Mouse (Mus musculus) right cerebral cortex, adult 2 months (tissue): ENCODE results near the gene Spred3.
"Not testable (repeated sequence)": the region's sequence is repeated elsewhere in the genome, so short reads cannot be mapped to it uniquely, and the experiment has no call there.

Source experiments
- DNase-seq, 2 experiments: peaks; one replicate each; pipeline ENCODE4 v3.0.0; 2021 to 2022; ENCODE audit warnings: low spot score in 2 of 2

Spred3 gene

DNA sequence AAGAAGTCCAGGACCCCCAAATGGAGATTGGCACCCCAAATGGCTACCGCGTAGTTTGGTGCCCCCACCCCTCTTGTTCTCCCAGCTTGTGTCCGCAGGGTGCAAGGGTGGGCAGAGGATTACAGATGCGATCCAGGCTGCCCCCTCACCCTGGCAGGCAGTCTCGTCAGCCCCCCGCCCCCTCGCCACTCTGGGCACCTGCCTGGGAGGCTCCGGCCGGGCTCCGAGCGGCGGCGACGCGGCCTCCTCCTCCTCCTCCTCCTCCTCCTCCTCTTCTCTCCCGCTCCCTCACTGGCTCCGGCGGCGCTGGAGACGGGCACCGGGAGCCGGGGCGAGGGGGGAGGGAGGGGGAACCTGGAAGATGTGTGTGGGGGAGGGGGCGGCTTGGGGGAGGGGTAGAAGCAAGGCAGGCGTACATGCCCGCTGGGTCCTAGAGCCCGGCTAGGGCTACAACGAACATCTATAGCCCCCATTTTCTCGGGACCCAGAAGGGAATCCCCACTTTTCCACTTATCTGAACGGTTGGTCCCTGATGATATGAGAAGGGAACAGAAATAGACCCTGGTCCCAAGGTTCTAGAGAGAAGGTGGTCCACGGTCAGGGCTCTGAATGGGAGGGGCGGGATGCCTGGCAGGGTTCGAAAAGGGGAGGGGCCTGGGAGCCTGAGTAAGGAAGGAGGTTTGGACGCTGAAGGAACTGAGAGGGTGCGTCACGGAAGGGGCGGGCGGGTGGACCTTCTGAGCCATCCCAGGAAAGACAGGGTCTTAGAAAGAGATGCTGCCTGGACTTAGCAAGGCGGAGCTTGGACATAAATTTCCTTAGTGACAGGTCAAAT lies 763 bp downstream of the Spred3 start:
- DNase-seq = peak; percentile 78 to 88

DNA sequence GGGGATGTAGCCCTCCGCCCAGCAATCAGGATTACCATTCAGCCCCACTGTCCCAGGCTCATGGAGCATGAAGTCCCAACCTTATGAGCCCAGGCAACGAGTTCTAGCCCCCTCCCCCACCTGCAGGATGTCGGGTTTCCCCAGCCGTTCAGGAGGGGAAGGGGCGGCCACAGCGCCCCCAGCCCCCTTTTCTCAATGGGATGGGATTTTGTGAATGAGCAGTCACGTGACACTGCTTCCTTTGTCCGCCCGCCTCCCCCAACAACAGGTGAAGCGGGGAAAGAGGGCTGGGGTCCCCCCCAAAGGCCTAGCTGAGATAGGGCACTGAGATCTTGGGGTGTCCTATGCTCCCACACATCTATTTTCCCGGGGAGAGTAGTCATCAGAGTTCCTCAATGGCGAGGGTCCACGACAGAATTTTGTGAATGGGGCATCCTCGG lies 1.4 kb downstream of the Spred3 start:
- peak in 1 of 2 experiments; percentile 40 for DNase-seq

DNA sequence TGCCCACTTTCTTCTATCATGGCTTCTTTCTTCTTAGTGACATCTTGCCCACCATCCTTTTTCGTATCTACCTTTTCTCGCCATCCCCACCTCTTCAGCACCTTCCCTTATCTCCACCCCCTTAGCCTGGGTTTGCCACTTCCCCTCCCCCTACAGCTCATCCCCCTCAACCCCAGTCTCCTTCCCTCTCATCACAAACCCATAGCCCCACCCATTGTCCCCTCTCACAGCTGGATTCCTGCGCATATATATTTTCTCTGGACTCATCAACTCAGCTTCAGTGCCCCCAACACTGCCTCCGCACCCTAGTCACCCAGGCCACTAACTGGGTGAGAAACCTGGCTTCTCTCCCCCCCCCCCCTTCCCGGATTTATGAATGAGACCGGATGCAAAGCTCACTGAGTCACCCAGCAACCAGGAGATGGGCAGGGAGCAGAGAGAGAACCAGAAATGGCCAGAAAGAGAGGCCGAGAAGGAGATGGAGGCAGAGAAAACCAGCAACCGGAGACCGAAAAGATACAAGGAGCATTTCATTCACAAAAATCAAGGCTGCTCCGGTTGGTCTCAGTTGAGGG lies 2.0 kb downstream of the Spred3 start:
- DNase-seq = no peak

DNA sequence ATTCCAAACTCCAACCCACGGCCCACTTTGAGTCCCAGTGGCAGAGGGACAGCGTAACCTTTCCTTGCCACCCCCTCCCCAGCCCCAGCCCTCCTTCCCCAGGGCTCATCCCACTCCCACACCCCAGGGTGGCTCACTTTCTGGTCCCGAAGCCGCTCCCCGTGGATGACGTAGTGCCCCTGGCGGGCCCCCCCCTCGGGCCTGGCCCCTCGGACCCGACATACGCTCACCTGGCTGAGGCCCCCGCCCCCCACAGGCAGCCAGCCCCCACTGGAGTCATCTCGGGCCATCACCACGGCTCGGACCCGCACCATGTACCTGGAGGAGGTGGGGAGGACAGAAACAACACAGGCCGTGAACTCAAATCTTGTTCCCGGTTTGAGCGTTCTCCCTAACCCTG lies 2.6 kb downstream of the Spred3 start:
- DNase-seq = no peak

DNA sequence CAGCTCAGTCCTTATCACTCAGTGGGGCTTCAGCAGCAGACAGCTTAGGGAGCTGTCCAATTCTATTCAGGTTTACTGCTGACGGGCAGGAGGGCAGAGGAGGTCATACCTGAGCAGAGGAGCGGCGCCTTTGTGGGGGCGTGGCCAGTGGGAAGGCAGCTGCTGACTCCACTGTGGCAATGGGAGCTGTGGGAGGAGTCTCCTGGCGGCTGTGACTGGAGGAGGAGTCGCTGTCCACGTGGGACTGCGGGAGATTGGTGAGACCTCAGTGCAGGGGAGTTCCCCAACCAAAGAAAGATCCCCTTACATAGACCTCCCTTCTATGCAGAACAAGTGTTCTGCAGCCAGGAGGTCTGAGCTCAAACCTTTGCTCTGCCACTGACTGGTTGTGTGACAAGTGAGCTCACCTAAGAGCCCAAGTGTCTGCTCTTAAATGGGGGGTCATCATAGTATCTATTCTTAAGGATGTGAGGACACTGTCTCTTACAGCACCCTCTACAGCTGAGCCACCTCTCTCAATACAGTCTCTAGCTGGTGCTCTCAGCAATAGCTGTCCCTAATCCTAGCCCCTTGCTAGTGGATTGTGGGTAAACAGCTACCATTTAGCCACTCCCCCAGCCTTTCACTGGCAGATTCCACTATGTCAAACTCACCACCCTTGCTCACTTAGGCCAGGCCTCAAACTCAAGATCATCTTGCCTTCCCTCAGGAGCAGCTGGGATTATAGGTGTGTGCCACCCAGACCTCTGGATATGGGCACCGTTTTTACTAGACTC lies 7.3 kb downstream of the Spred3 start:
- no peak for DNase-seq

DNA sequence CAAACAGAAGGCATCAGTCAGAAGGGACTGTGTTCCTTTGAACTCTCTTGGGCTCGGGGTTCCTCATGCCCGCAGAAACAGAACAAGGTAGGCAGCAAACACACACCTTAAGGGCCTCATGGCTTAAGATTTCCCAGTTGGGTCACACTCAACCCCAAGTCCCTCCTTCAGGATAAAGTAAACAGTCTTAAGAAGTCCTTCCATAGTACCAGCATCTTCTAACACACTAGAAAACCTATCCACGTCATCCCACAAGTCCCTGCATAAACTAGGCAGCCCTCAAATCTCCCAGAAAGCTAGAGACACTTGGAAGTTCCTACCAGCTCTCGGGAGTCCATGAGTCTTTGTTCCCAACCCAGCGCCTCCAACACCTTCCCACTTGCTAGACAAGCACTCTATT lies 7.9 kb downstream of the Spred3 start:
- DNase-seq = no peak

DNA sequence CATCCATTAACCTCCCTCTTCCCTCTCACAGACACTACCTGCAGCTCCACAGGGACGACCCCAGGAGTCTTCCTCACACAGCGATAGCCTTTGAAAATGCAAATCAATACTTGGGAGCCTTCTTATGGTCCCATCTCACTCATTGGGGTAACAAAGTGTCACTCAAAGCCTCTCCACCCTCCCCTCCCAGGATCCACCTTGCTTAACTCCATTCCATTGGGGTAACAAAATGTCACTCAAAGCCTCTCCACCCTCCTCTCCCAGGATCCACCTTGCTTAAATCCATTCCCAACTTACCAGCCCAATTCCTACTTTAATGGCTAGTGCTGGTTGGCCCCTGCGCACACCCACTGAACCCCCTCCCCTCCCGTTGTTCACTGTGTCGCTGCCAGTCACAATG lies 11.9 kb downstream of the Spred3 start:
- DNase-seq = no peak

DNA sequence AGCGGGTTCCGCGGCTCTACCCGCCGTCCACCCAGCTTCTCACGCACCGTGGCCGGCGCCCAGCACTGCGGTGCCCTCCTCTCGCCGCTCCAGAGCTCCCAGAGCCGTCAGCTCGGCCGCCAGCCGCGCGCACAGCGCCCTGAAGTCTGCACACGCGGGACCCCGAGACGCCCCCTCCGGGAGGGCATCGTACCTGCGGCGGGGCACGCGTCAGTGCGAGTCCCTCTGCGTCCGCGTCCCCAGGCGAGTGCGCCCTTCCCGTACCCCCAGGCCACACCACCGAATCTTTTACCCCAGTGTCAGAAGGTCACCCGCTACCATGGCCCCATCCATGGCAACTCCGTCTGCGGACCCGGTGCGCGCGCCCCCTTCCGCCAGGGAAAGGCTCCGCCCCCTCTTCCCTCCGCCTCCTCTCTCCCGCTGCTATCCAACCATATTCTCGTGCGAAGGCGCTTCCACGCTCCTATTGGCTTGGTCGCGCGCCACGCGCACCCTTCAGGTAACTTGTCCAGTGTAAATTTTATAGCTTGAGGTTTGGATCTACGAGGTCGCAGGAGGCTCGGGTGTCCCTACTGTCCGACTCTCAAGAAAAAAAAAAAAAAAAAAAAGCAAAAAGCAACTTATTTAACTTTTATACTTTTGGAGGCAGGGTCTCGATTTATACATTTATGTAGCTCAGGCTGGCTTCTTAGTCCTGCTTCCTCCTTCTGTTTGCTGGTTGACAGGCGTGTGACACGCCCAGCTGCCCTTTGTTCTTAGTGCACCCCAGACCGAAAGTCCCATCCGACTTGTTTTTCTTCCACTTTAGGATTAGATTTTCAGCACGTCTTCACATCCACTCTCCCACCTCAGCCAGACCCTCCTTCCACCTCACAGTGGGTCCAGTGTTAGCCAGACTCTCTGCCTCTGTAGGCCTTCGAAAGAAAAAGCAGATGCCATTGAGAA lies 14.1 kb downstream of the Spred3 start, which contains the start of gene Fam98c:
Gene Fam98c (minus strand): TSS at position 397 of the 945 bp plus-strand sequence.
- peak; percentile 81 to 87 for DNase-seq

DNA sequence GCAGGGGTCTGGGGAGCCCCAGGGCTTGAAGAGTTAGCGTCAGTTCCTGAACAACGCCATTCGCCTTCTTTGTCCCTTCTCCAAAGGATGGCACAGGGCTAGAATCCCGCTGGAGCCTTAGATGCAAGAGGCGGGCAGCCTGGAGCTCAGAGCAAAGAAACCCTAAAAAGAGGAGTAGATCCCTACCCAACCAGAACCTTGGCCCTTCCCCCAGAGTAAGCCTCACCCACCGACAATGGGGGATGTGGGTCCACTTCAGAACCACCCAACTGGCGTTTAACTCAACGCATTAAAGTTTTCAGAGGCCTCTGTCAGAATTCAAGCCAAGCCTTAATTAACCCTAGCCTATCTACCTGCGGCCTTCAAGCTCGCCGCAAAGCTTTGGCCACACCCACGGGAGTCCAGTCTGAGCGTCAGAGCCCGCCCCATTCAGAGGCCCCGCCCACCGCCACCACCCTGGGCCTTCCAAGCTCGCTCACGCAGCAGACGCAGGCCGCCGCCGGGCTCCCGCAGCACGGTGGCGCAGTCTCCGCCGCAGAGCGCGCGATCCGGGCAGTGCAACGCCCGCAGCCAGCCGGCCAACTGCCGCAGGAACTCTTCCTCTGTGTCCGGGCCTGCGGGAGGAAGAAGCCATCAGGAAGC lies 14.9 kb downstream of the Spred3 start:
- peak; percentile 90 for DNase-seq

DNA sequence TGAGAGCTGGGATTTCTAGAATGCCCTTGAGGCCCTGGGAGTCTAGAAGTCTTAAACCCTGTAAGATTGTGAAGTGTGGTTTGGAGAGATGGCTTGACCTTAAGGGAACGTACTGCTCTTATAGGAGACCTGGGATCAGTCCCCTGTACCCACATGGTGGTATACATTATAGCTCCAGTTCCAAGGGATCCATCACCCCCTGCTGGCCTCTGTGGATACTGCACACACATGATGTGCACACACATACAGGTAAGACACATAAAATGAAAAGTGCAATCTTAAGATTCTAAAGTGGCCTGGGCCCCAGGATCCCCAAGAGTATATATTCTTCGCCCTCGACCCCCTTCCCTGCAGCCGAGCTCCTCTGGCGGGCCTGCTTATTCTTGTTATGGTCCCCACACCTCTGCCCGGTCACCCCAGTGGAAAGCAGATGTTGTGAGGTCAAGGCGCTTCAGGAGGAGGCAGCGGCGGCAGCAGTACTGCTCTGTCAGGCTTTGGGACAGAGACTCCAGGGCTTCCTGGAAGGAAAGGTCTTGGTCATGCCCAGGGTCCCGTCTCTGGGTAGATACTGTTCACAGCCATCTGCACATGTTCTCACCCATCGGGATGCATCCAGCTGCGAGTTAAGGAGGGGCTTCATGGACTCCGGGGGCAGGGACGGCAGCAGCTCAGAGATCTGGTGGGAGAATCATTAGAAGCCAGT lies 16.0 kb downstream of the Spred3 start:
- DNase-seq = no peak

DNA sequence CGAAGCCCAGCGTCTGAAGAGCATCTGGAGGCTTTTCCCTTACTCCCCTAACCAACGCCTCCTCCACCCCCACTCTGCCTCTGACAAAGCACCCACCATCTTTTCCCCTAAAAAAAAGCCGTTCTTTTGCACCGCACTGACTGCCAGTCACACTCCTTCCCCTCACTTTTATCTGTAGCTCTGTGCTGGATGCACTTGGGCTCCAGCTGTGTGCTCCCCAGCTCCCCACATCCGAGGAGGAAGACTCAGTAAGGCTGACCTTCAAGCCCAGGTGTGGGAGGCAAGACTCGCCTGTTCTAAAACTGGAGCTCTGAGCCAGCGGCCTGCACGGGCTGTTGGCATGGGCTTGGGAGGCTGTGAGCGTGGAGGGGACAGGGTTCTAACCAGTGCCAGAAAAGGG lies 18.7 kb downstream of the Spred3 start:
- no peak for DNase-seq

DNA sequence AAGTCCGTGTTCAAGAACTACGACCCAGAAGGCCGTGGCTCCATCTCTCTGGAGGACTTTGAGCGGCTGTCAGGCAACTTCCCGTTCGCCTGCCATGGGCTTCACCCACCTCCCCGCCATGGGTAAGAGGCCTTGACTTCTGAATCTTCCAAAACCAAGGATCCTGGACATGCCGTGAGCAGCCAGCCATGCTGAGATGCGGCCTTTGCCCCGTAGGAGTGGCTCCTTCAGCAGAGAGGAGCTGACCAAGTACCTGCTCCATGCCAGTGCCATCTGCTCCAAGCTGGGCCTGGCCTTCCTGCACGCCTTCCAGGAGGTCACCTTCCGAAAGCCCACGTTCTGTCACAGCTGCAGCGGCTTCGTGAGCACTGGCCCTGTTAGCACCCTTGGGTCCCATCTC lies 21.4 kb downstream of the Spred3 start:
- no peak for DNase-seq

DNA sequence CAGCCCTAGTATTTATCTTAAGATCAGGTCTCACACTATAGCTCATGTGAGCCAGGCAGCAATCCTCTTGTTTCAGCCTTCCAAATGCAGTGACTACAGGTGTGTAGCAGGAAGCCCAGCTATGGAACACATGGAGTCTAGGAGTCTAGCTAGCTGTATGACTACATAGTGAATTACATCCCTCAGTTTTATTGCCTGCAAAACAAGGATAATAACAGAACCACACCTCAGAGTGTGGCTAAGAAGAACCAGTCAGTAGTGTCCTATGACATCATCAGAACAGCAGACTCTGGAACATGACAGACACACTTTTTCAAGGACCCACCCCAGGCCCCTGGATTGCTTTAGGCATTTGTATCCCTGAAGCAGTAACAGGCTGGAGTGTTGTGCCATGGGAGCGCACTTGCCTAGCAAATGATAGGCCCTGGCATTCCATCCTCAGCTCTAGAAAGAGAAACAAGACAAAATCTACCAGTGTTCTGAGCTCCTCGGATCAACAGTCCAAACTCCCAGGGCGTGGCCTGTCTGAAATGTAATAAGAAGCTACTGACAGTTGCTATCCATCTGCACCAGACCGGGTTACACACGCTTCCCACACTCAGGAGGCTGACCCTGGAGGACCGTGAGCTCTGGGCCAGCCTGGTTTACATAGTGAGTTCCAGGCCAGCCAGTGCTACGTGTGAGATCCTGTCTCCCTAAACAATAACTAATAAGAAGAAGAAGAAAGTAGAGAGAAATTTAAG lies 23.4 kb downstream of the Spred3 start:
- DNase-seq = no peak

DNA sequence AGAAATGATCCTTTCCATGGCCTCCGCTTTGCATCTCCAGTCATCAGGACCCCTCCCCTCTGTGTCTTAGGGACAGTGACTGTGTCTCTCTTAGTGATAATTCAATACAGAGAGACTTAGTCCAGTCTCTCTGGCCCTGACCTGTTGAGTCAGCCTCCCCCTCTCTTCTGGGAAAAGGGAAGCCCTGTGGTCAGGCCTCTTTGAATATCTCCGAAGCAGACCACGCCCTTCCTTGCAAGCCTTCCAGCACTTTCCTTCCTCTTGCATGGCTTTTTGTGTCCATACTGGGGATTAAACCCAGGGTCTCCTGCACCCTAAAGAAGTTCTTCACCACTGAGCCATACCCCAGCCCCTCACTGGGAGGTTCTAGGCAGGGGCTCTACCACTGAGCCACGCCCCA lies 26.2 kb downstream of the Spred3 start:
- no peak for DNase-seq

DNA sequence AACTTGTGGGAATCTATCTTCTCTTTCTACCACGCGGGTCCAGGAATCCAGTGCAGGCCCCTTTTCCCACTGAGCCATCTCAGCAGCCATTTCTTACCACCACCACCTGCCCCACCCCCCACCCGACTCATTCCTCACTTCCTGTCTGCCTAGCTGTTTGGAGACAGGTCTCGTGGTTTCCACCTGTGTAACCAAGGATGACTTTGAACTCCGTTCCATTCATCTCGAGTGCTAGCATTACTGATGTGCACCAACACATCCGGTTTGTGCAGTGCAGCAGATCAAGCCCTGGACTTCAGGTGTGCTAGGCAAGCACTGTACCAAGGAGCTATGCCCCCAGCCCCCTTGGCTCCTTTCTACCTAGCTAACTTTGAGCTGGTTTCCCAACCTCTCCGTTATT lies 28.8 kb downstream of the Spred3 start:
- DNase-seq = no peak

DNA sequence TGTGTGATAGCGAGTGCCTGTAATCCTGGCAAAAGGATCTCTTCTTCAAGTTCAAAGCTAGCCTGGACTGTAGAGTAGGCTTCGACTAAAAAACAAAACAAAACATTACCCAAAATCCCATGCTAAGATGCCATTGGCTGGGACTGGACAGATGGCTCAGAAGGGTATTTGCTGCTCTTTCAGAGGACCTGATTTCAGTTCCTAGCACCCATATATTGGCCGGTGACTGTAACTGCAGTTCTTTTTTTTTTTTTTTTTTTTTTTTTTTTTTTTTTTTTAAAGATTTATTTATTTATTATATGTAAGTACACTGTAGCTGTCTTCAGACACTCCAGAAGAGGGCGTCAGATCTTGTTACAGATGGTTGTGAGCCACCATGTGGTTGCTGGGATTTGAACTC lies 31.0 kb downstream of the Spred3 start:
- DNase-seq = not testable (repeated sequence)

DNA sequence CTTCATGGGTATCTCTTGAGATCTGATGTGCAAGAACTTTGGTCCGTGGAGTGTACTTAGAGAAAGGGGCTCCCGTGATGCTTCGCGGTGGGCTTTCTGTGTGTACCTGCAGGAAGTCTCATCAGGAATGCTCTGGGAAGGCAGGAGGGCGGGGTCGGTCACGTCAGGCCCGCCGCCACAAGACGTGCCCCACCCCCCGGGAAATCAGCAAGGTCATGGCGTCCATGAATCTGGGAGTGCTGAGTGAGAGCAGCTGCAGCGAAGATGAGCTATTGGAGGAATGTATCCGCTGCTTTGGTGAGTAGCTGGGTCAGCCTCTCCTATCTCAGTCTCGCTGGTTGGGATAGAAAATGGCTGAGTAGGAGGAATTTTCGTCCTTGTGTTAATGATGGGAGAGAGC lies 32.8 kb downstream of the Spred3 start:
- DNase-seq = no peak

DNA sequence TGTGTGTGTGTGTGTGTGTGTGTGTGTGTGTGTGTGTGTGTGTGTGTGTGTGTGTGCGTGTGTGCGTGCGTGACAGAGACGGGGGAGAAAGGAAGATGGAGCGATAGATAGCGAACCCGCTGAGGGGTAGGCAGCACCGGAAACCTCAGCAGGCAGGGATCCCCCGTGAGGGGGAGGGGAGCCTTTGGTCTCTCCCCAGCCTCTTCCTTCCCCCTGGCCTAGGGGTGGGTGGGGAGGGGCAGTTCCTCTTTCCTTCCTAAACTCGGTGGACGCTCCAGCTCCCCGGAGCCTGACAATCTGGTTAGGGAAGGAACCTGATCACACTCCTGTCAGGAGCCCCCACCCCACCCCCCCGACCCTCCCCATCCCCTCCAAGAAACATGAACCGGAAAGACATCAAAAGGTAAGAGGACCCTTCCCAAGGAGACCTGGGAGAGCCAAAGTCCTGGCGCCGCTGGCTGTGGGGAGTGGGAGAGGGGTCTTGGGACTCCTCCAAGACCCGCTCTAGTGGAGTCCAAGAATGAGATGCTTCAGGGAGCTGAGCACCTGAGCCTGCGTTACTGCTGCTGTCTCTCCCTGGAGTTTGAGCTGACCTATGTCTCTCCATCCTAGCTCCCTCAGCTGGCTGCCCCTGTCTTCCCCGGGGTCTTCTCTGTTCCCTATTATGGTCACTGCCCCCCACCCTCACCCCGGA lies 35.4 kb downstream of the Spred3 start, which contains the start of gene Rasgrp4:
Gene Rasgrp4 (plus strand): TSS at position 159 of the 694 bp plus-strand sequence.
- no peak for DNase-seq

DNA sequence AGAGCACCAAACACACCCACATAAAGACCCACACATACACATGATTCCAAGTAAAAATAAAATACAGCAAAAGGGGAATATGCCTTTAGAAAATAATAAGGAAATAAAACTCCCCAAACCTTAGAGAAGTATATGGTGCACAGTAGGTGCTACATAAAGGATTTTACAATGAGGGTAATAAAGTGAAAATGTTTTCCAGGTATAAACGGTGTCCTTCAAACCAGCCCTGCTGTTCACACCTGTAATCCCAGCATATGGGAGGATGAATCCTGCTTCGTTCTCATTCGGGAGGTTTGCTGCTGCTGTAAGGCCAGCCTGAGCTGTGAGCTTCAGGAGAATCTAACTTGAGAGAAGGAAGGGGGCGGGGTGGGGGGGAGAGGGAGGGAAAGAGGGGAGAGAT lies 36.0 kb downstream of the Spred3 start:
- DNase-seq = no peak
